Mouse (Mus musculus) CD8-positive naive resting alpha-beta T cell, adult 2 months (primary cell): Measurements from ENCODE around the gene Gpsm1.
A peak's percentile ranks its signal among the peaks of the same experiment; 100 is the strongest.

Source experiments
- DNase-seq, 2 experiments: peaks; one replicate each; pipeline ENCODE4 v3.0.0; 2022; ENCODE audit warnings: low read depth in 2 of 2, low spot score in 2 of 2

Gene Gpsm1

DNA sequence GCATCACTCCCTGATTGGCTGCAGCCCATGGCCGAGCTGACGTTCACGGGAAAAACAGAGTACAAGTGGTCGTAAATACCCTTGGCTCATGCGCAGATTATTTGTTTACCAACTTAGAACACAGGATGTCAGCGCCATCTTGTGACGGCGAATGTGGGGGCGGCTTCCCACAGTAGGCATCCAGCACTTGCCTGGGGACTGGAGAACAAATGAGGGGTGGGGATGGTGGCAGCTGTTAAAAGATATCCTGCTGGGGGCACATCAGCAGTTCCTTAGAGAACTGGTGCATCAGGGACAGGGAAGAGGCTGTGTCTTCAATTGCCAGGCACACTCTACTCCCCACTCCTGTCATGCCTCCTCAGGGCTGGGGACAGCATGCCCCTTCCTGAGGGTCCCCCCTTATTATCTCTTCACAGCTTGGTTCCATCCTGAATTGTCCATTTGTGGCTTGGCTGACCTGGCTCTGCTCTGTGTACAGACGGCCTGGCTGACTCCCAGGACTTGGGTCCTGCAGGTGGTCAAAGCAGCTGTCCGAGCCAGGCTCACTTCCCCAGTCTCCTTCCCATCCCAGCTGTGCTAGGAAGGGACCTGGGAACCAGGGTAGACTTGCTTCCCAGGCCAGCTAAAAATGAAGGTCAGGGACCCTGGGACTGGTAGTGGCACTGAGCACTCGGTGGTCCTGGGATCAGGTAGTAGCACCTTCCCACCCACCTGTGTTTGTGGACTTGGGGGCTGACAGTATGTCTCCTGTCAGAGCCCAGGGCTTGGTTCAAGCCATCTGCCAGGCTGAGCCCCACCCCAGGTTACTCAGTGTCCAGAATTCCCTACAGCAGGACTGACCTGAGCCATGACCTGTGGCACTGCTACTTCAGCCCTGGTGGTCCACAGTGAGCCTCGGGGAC lies 23.2 kb downstream of the Gpsm1 start:
- no peak for DNase-seq

DNA sequence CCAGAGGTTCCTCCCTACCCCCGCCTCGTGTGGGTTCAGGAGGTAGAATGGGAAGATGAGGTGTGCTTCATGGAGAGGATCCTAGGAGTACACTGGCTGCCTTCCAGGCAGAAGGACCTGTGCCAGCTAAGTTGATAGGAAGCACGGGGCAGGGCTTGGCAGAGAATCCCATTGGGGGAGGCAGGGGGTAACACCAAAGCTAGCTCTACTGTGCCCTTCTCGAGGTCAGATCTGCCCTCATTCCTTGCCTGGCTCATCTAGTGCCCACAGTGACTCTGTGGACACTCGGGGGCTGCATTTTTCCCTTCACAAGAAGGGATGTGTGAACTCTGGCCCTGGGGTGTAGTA lies 23.9 kb downstream of the Gpsm1 start:
- no peak for DNase-seq

DNA sequence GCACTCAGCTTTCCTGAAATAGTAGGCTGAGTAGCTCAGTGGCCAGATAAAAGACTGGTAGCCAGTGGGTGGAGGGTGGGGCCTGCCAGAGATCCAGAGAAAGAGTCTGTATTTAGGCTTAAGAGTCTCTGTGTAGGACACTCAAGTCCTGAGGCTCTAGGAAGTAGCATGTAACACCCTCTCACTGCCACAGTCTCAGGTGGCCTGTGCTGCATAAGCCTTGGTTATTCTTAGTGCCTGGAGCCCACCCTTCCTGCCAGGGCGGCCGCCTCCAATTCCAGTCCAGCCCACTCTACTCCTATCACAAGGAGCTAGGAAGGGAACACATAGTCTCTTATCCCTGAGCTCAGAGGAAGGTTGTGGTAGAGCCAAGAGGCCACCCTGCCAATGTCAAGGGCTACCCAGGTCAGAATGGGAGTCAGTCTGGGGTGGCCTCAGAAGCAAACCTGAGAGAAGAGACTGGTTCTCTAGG lies 26.2 kb downstream of the Gpsm1 start:
- DNase-seq: no peak

DNA sequence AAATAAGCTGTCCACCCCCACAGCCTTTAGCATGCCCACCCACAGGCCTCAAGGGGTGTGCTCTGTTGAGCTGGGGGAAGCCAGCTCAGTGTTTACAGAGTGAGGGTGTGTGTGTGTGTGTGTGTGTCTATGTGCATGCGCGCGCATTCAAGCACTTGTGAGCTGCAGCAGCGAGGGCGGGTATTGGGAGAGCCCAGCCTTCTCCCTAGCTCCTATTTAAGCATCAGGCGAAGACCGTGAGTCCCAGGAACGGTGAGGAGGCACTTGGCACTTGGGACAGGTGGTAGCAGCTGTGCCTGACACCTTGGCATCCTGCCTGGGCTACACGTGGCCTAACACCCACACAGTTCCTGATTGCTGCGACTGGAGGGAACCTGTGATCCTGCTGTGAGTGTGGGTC lies 26.7 kb downstream of the Gpsm1 start:
- no peak for DNase-seq

DNA sequence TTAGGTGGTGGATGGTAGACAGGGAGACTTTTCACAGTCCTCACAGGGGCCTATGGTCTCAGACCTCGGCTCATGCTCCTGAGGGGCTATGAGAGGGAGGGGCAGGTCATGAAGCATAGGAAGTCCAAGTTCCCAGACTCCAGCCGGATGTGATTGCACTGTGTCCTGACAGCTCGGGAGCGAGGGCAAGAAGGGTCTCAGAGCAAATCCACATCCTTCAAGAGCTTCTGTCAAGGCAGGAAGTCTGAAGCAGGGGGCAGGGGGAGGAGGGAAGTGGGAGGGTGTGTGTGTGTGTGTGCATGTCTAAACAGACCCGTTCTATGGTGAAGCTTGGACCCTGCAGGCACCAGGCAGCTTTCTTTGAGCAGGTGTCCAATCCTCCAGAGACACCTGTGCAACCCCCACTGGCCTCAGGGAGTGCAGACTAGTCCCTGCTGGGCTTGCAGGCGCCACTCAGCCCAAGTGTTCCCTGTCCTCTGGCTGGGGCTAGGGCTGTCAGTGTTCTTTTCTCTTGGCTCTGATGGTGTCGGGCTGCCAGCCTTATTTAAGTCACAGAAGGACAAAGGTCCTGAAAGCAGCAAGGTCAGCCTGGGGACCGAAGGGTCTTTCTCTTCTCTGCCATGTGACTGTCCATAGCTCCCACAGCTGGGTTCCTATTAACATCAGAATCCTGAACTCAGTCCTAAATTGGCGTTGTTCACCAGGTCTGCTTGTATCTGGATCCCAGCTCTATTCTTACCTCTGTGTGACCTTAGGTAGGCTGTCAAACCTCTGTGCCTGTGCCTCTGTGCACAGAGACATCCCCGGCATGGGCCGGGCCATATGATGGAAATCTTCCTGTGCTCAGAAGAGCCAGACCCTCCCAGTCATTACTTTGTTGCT lies 27.5 kb downstream of the Gpsm1 start:
- DNase-seq: no peak

DNA sequence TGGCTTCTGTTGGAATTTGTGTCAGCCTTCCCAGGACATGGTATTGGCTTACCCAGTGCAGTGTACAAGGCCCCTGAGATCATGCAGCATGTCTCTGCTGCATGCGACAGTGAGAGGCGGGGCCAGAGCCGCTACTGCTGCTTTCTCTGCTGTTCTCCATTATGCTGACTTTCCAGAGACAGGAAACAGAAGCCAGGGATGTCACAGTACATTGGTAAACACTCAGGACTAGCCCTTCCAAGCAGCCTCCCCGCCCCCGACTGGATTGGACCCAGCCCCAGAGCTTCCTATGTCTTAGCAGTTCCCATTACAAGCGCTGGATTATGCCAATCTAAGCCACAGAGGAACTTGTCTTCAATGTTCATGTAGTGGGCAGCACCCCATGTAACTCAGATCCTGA lies 32.9 kb downstream of the Gpsm1 start:
- no peak for DNase-seq

DNA sequence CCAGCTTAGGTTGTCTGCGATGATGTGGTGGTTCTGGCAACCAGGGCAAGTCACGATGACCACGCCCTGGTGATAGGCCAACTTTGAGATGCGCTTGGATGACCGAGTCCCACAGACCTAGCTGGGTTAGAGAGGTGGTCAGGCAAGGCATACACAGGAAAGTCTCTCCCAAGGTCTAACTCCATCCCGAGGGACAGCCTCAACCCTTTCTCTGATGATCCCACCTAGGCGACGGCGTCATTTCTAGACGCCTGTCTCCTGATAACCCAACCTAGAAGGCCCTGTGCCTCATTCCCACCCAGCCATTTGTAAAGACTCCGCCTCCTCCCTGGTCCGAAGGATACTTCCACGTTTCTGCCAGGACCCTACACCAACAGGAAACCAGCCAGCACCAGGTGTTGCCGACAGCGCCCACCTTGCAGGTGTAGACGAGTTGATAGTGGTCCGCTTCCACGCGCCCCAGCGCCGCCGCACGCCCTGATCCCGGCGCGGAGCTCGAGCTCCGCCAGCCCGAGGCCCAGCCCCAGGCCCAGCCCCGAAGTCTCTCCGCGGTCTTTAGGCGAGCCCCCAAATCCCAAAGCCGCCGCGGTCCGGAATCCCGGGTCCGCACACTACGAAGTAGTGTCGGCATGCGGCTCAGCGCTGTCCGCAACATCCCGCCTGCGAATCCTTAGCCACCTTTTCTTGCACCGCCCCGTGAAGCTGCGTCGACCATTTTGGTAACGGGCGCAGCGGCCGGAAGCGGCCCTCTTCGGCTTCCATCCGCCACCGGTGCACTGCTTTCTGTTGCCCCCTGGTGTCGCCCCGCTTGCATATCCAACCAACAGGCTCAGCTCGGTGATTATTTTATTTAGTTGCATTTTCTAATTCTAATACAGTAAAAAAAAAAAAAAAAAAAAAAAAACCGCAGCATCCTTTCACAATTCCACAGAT lies 36.3 kb downstream of the Gpsm1 start, which contains the start of gene Dnlz:
Dnlz (minus strand) TSS at position 753 of the 933 bp plus-strand sequence.
- peak; percentile 84 to 91 for DNase-seq

DNA sequence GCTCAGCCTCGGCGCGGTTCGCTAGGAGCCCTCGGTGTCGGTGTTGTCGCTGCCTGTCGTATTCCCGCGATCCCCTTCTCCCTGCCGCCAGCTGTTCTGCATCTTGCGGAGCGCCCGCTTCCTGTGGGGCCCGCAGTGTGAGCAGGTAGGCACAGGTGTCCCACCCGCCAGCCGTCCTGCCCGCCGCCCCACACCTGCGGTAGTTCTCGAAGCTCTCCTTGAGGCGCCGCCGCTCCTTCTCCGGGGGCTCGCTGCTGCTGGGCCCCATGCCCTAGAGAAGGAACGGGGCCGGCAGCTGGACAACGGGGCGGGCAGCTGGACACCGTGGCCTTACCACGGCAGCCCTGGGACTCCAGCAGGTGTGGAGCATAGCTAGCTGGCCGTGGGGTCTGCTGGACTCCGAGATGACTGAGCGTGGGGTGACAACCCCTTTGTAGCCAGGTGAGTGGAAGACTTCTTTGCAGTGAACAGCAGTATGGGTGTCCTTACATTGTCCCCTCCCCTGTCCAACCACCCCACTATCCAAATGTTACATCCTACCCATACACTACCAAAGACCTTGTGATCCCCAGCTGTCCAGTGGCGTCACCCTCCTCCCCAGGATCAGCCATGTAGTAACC lies 37.1 kb downstream of the Gpsm1 start:
- peak in 1 of 2 experiments; percentile 25 for DNase-seq

DNA sequence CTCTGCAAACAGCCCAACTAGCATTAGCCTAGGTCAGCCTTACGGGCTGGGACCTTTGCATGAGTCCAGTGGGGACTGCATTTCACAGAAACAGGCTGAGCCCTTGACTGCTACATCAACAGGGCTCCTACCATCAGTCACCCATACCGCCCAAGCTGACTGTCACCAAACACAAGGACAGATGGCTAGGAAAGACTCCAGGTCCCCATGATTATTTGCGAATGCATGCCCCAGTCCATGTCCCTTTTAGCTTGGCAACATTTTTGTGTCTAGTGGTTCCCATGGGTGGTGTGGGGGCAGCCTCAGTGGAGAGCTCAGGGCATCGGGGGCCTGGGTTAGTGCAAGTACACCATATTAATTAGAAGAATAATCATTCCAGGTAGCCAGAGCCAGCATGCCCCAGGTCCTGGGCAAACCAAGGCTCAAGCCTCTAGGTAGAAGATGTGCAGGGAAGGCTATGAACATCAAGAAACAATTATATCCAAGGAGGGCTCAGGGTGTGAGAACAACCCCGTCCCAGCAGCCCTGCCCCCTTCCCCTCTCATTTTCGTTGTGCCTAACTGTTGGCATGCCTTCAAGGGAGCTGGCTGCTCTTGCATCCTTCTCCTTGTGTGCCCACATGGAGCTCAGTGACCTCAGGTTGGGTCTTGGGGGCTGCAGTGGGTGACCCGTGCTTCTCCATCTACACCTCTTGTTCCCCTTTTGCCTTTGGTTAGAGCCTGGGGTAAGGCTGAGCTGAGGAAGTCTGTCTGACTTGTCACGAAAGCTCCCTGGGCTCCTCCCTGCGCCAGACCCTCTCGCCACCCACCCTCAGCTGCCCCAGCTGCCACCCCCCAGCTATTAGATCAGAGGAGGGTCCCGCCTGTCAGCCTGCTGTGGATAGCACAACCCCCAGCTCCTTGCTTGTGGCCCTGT lies 38.0 kb downstream of the Gpsm1 start:
- DNase-seq: no peak

DNA sequence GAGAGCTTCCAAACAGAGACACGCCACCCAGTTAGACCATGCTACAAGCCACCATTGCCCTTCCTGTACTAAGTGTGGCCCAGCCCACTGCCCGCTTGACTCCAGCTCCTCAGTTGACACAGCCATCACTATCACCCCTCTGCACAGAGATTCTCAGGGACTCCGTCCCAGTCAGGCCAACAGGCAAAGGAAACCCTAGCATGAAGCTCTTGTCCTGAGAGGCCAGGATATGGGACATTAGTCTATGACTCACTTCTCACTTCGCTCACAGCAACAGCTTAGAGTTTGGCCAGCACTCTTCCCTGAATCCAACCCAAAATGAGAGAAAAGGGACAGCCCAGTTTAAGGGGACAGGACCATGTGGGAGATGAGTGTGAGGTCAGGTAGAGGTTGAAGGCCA lies 39.1 kb downstream of the Gpsm1 start:
- no peak for DNase-seq

DNA sequence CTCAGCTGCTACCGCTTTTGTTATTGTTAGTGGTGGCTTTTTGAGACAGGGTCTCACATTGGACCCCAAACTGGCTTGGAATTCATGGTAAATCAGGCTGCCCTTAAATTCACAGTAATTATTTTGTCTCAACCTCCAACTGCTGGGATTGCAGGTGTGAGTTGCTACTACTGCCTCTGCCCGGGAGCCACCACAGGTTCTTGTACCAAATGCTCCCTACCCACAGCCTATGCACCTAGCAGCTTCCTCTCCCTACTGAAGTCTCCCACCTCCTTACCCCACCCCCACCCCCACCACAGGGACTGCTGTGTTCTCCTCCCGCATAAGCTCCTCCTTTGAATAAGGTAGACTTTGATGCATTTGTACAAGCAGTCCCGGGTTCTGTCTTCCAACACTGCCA lies 40.9 kb downstream of the Gpsm1 start:
- DNase-seq: no peak

DNA sequence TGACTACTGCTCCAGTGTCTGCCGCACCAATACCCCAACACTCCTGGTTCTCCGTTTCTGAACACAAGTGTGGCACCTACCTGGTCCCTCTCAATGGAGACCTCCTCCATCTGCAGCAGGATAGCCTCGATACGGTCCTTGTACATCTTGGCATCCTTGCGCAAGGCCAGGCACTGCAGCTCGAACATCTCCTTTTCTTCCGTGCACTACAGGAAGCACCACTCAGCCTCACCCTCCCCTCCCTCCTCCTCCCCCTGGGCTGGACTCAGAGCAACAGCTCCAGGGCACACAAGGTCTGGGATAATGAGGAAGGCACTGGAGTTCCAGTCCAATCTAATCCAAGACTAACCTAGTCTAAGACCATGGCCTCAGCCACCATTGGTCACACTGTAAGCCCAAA lies 41.4 kb downstream of the Gpsm1 start:
- DNase-seq: no peak

DNA sequence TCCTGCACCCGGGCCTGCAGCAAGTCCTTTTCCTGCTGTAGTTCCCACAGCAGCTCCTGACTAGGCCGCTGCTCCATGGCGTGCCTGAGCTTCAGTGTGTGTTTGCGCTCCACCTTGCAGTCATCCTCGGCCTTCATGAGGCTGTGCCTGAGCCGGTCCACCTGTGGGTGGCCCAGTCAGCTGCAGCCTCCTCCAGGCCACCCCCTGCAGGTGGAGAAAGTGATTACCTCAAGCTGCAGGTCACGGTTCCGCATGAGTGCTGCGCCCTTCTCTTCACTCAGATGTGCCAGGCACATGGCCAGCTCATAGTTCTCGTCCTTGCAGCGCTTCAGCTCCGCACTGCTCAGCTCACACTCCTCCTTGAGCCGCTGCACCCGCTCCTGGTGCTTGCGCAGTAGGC lies 42.2 kb downstream of the Gpsm1 start:
- DNase-seq: no peak

DNA sequence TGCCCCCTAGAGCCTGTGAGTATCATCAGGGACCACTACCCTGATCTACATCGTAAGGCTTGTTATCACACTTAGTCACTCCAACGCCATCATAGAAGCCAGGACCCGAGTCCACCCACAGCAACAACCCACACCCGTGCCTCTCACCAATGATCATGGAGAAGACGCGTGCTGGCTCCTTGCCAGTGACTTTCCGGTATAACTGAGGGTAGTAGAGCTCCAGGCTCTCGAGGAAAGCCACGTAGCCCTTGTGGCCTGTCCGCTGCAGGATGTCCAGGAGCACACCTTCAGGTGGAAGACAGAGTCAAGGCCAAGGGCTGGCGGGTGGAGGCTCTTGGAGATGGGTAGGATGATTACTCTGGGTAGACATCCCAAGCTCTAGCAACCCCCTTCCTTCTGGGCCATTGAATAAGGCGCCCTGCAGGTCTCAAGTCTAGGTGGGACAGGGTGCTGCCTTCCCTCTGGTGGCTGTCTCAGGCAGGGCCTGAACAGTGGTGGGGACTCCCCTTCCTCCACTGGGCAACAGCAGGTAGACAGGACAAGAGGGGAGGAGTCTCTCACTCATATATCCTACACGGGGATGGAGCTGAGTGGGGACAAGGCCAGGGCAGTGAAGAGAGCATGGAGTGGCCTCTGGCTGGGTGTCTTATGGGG lies 43.5 kb downstream of the Gpsm1 start:
- no peak for DNase-seq

DNA sequence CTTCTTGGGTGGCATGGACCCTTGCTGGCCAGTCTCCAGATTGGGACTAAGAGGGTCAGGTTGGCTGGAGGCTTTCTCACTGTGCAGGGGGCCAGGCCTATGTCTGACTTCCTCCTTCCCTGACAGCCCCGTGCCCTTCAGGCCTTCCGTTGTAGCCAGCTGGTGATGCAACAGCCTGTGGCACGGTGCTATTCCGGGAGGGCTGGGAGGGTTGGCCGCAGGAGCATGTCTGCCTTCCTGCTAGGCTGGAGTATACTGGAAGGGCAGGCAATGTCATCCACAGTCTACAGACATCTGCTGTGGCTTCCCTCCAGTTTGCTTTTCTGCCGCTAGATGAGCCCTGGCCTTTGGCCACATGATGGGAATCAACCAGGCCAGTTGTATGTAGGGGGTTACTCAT lies 44.7 kb downstream of the Gpsm1 start:
- no peak for DNase-seq

DNA sequence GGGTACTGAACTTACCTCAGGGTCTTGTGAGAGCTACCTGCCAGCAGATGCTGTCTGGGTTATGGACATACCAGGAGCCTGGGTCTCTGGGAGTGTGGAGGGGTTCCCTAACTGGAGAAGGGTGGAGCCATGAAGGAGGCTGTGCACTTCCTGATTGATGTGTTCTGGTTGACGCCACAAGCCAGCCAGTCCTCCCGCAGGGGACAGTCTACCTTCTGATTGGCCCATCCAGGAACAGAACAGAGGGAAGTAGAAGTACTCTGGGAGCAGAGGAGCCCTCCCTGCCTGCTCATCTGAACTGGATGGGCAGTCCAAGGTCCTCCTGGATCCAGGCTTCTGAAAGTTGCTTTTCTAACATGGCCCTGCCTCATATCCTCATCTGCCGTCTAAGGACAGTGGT lies 45.5 kb downstream of the Gpsm1 start, which contains the start of gene Card9:
Card9 (minus strand) TSS at position 147 of the 400 bp plus-strand sequence.
- DNase-seq: no peak

DNA sequence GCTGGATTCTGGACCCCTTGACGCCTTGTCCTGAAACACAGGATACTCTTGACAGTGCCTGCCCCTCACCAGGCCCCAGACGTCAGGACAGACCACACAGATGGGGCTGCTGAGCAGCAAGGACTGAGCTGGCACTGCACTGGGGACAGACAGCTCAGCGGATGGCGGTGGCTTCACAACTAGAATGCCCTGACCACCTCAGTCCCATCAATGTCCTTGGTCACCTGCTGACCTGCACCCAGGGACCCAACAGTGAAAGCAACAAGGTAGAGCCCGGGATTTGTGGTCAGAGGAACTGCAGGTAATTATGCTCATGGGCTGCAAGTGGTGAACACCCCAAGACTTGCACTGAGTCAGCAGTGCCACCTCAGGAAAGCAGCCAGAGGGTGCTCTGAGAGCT lies 47.7 kb downstream of the Gpsm1 start:
- DNase-seq: no peak

DNA sequence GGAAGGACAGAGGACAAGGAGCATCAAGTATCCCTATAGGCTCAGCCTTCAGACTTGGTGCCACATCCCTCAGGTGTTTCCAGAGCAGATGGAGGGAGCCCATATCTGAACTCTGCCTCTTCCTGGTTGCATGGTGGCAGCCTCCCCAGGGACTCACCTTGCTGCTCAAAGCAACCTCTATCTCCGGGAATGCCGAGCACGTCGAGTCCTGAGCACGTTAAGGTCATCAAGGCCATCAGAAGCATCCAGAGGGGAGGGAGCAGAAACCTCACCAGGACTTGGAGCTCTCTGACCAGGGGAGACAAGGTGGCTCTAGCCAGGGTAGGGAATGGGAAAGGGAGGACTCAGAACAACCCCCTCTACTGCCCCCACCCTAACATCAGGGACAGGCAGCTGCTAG lies 48.2 kb downstream of the Gpsm1 start:
- DNase-seq: no peak
